Mouse (Mus musculus): ENCODE measurements around the gene Hibadh.

GRCm38 (mm10) chr6:52507946-52508345 is 132.2 kb downstream of the Hibadh start:
- no peak for TF ChIP-seq CTCF (IDR thresholded peaks at IDR 0.05; ENCODE audit: low read depth)
- no peak for TF ChIP-seq EP300 (optimal IDR thresholded peaks at IDR 0.05)

Measured in stomach, postnatal 0 days (tissue).